Mouse (Mus musculus): ENCODE measurements around the gene Pdzph1.
A peak's percentile ranks its signal among the peaks of the same experiment; 100 is the strongest.

The Pdzph1 gene

DNA sequence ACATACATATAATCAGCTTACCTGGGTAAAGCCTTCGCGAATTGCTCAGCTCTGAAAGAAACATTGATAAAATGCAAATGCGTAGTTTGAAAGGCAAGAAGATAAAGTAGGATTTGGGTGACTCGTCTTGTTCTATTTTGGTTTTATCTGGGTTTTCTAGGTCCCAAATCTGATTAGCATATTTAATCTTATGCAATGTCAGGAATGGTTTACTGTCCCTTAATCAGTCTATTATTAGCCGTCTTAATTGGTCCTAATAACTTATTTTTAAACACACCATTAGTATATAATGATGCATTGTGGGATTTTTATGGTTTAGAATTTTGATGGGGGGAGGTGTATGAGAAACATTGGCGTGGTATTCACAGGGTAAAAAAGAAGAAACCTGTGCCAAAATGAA, at the start of gene Pdzph1:
Pdzph1 (minus strand) TSS at position 101 of the 400 bp plus-strand sequence.
- no peak for DNase-seq (ENCODE audit: low read depth, low spot score)

- DNase-seq (ENCODE audit: low read depth, low spot score) = no peak
Observed at GRCm38 (mm10) chr17:59039754-59040153, 48.6 kb upstream of the Pdzph1 start.

DNA sequence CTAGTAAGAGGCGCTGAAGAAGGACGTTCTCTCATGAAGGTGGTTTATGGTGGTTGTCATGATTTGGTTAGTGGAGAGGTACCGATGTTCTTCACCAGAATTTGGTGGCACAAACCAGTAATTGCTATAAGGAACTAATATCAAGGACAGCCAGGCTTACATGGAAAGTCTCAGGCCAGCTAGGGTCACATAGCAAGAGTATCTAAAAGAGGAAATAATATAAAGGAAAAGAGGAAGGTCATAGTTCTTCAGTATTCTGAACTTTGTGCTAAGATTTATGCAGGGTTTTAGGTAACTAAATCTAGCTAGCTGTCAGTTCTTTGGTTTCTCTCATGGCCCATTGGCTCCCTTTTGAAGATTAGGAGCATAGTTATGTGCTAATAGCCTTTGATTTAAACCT, 42.3 kb upstream of the Pdzph1 start:
- DNase-seq (ENCODE audit: low read depth, low spot score) = no peak

DNA sequence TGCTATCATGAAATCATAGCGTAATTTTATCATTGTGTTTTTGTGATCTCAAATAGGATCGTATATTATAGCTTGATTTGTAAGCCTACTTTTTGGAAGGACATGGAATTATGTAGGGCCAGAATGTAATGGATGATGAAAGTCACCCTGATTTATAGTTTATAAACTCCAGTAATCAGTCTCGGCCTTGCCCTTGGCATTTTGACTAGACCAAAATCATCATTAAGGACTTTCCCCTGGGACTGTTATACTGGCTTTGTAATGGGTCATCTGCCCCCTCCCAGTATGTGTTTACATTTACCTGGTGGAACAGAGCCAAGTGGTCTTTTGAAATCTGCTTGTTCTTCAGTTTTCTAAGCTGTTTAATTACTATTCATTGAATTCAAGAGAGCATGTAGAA, 35.2 kb upstream of the Pdzph1 start:
- DNase-seq (ENCODE audit: low read depth, low spot score) = no peak

GRCm38 (mm10) chr17:59024502-59024901, 33.3 kb upstream of the Pdzph1 start:
- DNase-seq (ENCODE audit: low read depth, low spot score) = no peak

- DNase-seq (ENCODE audit: low read depth, low spot score) = no peak
Observed at GRCm38 (mm10) chr17:59023971-59024370, 32.8 kb upstream of the Pdzph1 start.

DNA sequence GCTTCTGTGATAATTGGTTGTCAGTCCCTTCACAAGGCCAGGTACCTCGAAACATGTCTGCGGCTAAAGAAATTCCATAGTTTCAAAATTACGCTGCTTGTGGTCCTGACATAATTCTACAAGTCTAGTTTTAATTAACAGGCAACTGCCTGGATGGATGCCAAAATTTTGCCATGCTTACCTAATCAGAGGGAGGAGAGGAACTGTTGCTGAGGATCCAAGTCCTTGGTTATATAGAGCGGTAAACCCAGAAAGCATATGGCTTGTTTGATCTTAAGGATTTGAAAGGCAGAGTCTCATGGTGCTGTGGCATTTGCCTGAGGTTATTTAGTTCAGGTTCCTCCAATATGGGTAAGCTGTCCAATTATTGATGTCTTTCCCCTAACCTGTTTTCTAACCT, 27.5 kb upstream of the Pdzph1 start:
- no peak for DNase-seq (ENCODE audit: low read depth, low spot score)

DNA sequence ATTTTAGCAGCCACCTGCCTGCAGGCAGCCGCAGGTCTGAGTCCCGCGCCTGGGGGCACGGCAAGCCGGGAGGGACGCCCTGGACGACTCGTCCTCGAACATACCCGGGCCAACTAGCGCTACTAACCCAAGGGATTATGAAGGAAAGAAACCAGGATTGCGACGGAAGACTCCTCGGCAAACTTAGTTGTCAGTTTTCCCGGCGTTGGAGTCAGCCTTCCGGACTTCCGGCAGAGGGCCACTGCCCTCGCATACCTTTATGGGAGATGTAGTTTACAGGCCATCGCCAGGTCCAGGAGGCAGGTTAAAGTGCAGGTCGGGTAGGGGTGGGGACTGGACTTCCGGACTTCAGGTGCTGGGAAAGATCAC, 21.9 kb upstream of the Pdzph1 start, which contains the start of gene Nudt12:
Nudt12 (minus strand) TSS at position 282 of the 369 bp plus-strand sequence.
- peak; percentile 57 for DNase-seq (ENCODE audit: low read depth, low spot score)

DNA sequence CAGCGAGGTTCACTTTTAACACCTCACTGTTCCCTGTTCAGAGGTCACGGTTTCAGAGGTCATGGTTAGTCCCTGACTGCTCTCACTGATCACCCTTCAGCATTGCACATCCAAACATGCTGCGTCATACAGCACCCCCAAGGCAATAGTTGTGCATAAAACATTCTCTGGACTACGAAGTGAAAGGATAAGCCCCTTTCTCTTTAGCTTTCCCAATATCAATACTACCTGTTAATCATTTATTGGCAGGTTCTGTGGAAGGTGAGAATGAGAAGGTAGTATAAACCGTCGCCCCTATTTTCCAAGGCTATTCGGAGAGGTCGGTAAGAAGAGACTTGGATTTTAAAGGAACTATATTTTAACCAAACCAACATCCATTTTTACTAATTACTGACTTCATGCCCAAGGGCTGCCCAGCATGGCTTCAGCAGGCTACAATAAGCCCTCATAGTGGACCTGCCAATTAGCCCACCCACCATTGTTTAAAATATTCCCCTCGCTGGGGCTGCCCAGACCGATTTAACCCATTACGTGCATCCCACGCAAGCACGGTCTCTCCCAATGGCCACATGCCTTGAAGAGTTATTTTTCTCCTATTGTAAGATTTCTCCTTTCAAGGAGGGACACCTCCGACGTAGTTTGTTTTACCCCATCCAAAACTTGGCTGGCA, 21.4 kb upstream of the Pdzph1 start:
- peak; percentile 5 for DNase-seq (ENCODE audit: low read depth, low spot score)

- no peak for DNase-seq (ENCODE audit: low read depth, low spot score)
Observed at GRCm38 (mm10) chr17:59011546-59012307, 20.6 kb upstream of the Pdzph1 start.

DNA sequence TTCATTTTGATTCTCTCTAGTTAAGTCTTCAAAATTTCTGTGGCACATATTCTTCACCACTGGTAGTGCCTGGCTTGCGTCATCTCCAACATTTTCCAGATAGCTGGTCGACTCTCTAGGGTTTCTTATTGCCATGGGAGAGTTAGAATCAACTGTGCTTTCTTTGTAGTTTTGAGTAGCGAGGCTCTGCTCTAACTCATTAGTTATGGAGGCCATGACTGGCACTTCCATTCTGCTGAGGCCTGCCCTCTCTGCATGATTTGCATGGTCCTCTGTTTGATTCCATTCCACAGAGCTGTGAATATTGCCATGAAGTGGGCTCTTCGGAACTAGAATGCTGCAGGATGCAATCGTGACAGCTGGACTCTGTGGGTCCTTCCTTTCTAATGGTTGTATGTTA, 17.9 kb downstream of the Pdzph1 start:
- no peak for DNase-seq (ENCODE audit: low read depth, low spot score)

DNA sequence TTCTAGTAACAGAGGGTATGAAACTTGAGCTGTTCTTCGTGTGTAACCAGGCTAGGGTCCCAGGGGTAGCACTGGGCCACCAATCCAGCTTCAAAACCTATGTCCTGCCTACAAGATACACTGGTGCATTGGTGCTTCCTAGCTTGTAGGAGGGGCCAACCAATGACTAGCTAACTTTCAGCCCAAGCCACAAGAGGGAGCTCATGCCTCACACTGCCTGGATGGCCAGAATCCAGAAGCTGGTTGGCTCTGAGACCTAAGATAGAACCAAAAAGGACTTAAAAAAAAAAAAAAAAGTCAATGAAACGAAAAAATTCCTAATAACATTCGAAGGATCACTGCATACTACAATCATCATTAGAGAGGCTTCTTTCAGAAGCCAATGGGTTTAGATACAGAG, 31.3 kb downstream of the Pdzph1 start:
- no peak for DNase-seq (ENCODE audit: low read depth, low spot score)

GRCm38 (mm10) chr17:58957055-58957454, 34.1 kb downstream of the Pdzph1 start:
- DNase-seq (ENCODE audit: low read depth, low spot score) = no peak

DNA sequence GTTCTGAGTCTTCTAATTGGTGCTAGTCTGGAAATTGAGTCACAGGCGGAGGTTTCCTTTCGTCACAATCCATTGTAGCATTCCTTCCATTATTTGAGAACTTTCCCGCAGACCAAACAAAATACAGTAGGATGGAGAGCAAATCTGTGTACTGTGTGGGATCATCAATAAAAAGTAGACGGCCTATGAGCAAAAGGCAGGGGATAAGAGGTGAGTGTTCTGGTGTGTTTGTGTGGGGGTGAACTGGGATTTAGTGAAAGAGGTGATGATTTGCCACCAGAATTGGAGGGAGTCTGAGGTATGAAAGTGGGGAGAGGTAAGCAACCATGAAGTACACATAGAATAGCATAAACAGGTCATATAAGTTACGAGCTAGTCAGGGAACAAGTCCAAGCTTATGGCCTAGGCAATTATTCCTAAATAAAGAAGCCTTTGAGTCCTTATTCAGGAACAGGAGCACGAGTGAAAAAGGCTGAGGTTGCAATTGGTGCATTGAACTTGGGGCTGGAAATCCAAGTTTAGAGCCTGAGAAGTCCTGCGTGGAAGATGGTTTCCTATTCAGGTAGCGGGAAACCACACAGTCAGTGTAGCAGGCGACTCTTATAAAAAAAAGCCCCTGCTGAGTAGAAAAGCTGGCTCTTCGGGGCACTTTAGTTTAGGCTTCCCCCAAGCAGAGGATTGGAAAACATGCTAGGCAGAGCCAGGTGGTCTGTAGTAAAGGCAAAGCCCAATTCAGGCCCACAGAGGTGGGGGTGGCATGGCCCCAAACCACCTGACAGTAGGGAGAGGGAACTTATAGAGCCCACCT, 48.0 kb downstream of the Pdzph1 start:
- no peak for DNase-seq (ENCODE audit: low read depth, low spot score)

- DNase-seq (ENCODE audit: low read depth, low spot score) = no peak
Observed at GRCm38 (mm10) chr17:58938598-58938997, 52.6 kb downstream of the Pdzph1 start.

DNA sequence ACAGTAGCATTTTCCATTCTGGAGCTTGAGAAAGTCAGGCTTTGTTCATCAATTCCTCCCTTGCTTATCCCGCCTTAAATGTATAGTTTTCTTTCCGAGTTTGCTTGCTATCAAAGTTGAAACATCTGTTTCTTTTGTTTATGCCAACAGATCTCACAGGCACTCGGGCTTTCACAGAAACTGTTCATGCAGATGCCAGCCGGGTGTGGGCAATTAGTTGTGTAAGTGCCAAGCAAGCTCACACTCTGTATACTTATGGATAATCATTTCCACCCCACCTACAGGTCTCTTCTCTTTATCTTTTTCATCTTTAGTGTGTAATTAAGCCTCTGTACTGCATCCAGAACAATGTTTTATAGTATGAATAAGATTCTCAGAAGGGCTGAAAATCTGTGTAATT, 53.6 kb downstream of the Pdzph1 start:
- no peak for DNase-seq (ENCODE audit: low read depth, low spot score)

DNA sequence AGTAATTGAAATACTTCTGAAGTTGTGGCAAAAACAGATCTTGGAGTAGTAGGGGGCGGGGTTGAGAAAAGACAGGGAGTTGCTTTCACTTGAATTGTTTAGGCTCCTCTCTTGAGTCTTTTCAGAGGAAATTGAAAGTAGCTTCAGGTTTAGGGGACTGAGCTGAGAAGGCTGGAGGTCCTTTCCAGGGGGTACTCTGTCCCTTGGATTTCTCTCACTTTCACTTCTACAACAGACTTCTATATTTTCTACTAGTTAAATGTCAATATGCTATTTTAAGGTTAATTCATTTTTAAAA, 58.2 kb downstream of the Pdzph1 start:
- DNase-seq (ENCODE audit: low read depth, low spot score) = no peak

- DNase-seq (ENCODE audit: low read depth, low spot score) = no peak
Observed at GRCm38 (mm10) chr17:58932279-58932982, 58.7 kb downstream of the Pdzph1 start.

GRCm38 (mm10) chr17:58924754-58925546, 66.2 kb downstream of the Pdzph1 start:
- DNase-seq (ENCODE audit: low read depth, low spot score) = no peak

GRCm38 (mm10) chr17:58923901-58924476, 67.2 kb downstream of the Pdzph1 start:
- no peak for DNase-seq (ENCODE audit: low read depth, low spot score)

Data from skeletal muscle tissue, adult 2 months (tissue).